Mouse (Mus musculus) Muller cell, postnatal 12 days (primary cell): ENCODE measurements around the gene Eif2a.

ENCODE experiments used
- DNase-seq: peaks from one replicate; pipeline ENCODE4 v3.0.0-alpha.2; 2015; ENCODE audit errors: inconsistent ontology term

The Eif2a gene

DNA sequence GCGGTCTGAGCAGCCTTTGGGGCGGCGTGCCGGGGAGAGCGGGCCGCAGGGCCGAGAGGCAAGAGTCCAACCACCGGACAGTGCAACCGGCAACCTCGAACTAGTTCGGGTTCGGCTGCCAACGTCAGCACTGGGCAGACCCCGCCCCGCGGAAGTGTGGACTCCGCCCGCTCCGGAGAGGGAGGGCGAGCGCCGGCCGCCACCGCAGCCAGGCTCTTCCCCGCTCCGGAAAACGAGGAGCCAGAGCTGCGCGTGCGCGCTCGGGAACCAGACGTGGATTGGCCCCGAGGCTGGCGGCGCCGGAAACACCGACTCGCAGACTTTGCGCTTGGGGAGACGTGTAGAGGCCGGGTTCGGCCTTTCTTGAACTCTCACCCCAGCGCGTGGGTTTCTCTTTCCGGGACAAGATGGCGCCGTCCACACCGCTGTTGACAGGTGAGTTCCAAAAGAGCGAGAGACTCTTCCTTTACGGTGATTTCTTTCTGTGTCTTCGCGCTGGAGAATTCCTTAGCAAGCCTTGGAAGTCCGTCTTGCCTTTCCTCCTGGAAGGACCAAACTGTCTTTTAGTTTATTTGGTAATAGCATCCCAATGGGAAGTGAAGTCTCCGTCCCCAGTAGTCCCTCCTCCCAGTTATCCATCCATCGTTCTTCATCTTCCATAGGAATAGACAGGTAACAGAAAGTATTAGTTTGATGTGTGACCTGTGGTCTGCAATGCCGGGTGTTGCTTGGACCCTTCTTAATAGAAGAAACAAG lies at the start of gene Eif2a, which contains the start of gene Serp1:
Gene Eif2a (plus strand): TSS at position 170 of the 756 bp plus-strand sequence.
Gene Serp1 (minus strand): TSS at position 241 of the 756 bp plus-strand sequence.
- DNase-seq, result peak; percentile 99

DNA sequence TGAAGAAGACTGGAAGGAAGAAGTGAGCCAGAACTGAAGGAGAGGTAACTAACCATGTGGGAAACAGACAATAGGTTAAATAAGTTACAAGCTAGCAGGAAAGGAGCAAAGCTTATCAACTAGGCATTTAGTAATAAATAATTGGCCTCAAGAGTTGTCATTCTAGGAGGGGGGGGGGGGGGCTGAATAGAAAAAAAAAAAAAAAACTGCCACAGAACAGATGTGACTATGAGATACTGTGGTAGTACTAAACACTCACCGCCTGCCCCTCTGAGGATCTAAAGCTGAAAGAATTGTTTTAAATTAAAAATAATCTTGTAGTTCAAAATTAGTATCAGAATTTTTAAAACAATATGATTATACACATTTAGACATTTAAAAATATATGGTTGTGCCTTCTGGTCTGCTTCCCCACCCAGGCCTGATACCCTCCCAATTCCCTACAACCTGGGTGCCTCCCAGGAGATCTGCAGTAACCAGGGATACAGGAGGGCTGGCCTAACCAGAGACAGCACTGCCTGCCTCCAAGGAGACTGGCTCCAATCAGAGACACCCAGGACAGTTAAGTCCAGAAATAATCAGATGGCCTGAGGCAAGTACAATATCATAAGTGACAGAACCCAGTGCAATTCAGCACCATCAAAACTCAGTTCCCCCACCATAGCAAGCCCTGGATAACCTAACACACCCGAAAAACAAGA lies 46.7 kb upstream of the Eif2a start:
- no peak for DNase-seq

DNA sequence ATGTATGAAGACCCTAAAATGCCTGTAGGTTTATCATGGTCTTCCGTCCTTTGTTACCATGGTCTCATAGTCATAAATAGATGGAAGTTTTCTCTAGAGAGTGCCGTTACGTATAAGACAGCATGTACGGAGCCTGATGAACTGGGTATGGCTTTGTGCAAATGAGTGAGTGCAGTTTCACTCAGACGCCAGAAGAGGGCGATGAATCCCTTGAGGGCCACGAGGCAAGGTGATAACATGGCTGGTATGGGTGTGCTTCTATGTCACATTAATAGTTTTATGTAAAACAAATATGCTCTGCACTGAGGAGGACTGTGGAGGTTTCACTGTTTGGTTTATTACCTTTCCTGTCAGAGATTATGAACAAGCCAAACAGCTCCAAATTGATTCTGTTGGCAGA lies 39.7 kb upstream of the Eif2a start:
- DNase-seq, result no peak

DNA sequence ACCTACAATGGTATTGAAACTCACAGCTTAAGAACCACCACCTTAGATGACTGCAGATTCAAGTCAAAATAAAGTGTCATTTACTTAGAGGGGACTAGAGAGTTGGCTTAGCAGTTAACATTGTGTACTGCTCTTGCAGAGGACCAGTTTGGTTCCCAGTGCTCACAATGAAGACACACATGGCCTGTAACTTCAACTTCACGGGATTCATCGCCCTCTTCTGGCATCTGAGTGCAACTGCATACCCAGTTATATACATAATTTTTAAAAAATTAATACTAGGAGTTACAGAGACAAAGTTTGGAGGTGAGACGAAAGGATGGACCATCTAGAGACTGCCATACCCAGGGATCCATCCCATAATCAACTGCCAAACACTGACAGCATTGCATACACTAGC lies 38.5 kb upstream of the Eif2a start:
- no peak for DNase-seq

DNA sequence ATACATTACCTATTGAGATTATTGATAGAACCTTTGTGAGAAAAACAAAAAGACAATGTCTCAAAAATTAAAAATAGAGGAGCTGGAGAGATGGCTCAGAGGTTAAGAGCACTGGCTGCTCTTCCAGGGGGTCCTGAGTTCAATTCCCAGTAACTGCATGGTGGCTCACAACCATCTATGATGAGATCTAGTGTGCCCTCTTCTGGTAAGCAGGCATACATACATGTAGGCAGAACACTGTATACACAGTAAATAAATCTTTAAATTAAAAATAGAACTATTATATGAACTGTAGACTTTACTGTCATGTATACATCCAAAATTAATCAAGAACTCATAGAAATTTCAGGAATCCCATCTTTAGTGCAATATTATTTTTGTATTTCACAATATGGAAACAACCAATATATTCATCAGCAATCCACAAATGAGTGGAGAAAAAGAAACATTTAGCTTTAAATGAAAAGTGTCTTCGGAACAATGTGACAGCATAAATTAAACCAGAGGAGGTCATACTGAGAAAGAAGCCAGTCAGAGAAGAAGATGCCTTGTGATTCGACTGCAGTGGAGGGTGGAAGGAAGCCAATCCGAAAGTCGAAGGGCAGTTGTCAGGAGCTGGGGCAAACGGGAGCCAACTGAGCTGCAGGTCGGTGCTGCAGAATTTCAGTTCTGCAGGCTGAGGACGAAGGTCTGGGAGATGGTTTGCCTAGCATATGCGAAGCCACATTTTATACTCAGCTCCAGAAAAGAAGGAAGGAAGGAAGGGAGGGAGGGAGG lies 37.4 kb upstream of the Eif2a start:
- no peak for DNase-seq

DNA sequence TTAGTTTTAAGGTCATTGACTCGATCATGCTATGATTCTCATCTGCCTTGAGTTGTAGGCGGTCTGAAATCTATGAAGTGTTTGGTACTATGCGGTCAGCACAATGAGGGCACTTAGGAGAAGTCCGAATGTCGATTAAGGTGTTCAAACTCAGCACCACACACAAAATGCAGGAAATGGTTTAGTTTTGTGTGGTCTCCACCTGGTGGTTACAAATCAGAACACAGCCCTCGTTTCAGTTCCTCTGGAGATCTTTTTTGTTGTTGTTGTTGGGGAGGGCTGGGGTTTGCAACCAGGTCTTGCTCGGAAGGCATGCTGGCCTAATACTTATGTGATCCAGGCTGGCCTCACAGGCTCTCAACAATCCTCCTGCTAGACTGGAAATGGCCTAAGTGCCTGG lies 34.8 kb upstream of the Eif2a start:
- peak; percentile 14 for DNase-seq

DNA sequence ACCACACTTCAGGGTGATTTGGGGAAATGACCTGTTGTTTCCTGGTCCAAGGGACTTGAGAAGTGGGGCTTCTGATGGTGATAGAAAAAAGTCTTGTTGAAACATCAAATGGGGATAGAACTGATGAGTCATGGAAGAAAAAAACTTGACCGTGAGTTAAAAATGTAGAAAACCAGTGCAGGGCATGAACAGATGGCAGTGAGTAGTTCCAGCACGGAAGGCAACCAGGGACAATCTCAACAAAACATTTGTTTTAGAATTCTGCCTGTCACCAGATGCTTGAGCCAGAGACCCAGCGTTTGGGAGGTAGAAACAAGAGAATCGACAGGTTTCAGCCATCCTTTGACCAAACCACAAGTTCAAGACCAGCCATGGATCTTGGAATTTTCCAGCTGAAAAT lies 32.0 kb upstream of the Eif2a start:
- DNase-seq, result no peak

DNA sequence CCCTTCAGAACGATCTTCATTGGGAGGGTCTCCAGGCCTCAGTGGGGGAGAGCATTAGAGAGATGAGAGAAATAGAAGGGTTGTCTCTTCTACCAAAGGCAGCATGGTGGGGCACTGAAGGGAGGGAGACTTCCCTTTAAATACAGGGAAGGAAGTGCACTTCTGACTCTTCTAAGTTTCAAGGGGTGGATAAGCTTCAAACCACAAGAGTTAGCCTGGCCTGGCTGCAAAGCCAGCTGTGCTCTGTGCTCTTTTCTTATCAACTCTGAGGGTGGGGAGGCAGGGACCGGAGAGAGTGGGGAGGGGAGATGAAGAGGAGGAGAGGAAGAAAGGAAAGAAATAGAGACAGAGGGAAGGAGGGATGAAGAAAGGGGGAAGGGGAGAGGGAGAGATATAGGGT lies 23.7 kb upstream of the Eif2a start:
- DNase-seq, result no peak

DNA sequence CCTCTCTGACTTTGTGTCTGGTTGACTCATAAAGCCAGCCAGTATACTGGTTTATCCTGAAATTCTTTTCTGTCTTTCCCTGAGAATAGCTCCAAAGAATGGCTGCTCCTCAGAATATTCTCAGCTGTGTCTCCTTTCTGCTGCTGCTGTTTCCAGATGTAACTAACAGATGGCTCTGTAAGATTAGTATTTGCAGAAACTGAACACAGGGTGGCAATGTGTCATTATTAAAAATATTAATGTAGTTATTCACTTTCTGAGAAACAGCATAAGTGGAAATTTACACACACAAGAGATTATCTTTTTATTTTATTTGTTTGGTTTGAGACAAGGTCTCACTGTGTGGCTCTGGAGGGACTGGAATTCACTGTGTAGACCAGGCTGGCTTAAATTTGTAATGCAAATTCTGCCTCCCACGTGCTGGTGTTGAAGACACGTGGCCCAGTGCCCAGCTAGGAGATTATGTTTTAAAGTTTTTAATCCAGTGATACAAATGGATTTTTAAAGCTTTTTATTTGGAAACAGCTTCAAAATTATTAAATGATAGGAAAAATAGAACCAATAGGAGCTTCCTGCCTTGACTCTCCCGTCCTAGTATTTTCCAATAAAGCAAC lies 21.8 kb upstream of the Eif2a start:
- no peak for DNase-seq

DNA sequence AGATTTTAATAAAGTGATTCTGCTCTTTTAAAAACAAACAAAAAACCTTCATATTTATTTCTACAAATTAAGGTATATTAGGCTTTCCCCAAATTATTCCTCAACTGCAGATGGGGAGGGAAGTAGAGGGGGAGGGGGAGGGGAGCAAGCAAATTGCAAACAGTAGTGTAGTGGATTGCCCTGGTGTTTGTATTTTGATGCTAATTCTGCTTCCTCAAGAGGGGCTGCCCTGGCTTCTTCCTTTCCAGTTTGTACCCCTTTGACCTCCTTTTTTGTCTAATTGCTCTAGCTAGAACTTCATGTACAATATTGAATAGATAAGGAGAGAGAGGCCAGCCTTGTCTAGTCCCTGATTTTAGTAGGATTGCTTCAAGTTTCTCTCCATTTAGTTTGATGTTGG lies 20.9 kb upstream of the Eif2a start:
- DNase-seq, result no peak

DNA sequence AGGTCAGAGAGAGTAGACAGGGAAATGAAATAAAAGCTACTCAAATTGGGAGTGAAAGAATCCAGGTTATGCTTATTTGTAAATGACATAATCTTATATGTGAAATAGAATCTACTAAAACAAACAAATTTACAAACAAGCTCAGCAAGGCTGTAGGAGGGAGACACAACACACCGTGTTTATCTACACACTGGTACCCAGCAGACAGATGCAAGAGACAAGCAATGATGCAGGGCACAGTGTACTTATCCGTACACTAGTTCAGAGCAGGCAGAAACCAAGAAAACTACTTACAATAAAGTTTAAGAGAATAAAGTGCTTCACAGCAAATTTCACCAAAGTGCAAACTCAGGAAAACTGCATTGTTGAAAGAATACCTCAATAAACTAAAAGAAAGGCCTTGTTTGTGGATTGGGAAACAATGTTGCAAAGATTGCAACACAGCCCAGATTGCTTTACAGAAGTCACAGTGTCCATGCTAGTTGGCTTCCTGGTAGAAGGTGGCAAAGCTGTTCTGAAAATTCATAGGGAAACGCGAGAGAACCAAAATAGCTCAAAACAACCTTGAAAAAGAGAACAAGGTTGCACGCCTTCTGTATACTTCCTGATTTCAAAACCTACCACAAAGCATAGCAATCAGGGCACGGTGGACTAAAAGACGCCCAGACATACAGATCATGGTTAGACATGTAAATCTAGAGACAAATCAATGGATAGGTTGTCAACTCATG lies 17.4 kb upstream of the Eif2a start:
- DNase-seq, result no peak

DNA sequence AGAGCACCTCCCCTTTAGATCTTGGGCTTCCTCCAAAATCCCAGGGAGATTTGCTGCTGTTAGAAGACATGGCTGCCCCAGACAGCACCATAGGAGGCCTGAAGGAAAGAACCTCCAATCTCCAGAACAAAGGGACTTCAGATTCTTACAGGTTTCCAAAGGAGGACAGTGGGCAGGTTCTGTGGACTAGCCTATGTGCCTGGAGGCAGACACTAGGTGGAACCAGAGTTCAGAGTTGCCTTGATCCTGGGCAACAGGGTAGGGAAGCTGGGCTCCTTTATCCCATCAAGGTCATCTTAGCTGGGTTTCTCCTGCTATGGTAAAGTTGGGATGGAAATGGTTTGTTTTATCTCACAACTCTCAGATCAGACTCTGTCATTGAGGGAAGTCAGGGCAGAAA lies 14.0 kb upstream of the Eif2a start:
- no peak for DNase-seq

DNA sequence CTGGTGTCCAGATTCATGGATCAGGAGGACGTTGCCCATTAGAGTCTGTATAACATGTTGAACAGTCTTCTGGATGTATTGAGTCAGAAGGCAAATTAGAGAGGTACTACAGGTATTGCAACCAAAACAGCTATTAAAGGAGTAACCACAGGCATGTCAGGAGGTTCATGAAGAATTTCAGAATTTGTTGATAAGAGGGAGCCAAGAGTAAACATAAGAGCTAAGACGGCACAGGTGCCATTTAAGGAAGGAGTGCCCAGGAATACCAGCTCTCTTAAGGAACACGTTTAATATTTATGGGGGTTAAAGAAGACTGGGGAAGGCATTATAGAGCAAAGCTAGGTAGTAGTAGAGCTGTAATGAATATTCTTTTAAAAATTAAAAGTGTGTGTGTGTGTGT lies 12.9 kb upstream of the Eif2a start:
- DNase-seq, result no peak

DNA sequence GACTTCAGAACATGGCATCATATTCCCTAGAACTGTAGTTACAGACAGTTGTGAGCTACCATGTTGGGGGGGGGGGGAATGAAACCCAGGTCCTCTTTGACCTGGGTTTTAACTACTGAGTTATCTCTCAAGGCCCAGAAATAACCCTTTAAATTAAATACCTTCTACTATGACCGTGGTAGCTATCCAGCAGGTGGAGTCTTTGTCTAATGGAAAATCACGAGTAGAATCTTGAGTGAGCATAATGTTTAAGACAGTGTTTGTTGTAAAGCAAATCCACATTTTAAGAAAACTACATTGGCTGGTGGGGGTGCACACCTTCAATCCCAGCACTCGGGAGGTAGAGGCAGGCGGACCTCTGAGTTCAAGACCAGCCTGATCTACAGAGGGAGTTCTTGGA lies 12.1 kb upstream of the Eif2a start:
- DNase-seq, result no peak

DNA sequence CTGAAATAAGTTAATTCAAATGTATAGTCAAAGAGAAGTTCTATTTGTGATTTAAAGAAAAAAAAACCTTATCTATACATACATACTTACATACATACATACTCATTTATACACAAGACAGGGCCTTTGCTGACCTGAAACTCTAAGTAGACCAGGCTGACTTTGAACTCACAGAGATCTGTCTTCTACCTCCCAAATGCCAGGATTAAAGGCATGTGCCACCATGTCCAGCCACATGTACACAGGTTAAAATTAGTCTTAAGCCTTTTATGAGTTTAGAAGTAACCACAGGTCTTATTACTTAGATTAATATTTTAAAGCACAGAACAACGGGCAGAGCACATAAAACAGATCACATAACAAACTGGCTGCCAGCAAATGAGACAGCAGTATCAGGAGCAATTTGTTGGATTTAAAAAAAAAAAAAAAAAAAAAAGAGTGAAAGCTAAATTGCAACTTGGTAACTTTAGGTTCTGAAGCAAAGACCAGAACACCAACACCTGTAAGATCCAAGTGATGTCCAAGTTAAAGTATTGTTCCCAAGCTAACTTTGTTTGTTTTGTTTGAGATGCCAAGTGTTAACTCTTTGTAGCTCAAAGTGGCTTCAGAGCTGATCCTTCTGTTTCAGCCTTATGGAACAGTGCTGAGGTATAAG lies 9.5 kb upstream of the Eif2a start:
- DNase-seq, result no peak

DNA sequence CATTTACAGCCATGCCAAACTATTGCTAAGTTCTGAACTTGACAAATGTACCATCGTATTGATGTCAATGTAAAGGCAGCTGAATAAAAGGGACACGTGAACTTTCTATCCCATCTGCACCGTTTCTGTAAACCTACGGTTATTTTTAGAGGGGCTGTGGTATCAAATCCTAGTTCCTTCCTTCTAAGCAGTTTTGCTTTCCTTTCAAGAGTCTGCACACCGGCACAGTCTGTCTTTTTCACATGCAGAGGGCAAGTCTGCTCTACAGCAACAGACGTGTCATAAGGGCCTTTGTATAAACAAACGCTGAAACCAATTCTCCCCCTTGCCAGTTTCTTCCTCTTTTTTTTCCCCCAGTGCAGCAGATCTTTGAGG lies 9.0 kb upstream of the Eif2a start:
- no peak for DNase-seq

DNA sequence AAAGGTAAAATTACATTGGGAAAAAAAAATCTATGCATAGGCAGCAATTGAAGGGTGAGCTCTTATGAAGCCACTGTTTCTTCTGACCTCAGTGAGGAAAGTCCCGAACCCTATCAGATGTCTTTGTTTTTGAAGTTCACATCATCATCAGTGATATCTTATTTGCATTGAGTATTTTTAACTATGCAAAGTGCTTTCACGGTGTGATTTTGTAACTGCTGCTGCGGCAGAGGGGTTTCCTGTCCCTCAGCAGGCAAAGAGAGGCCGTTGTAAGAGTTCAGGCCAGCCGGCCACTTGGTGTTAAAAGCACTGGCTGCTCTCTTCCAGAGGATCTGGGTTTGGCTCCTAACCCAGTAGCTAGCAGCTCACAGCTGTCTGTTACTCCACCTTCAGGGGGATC lies 8.4 kb upstream of the Eif2a start:
- DNase-seq, result no peak

DNA sequence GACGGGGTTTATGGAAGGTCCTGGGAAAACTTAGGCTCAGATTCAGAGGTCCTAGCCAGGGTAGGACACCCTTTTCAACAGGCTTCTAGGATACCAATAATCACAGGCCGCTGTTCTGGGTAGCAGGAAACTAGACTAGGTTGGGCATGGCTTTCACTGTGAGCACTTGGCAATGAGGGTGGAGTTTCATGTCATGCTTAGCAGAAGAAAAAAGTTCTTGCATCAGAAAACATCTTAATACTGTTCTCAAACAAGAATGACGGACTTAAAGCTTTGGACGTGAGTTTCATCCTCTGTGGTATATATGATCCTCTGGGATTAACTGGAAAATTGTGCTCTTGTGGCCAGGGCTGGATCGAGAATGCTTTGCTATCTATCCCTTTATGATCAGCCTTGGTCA lies 7.8 kb upstream of the Eif2a start:
- no peak for DNase-seq

DNA sequence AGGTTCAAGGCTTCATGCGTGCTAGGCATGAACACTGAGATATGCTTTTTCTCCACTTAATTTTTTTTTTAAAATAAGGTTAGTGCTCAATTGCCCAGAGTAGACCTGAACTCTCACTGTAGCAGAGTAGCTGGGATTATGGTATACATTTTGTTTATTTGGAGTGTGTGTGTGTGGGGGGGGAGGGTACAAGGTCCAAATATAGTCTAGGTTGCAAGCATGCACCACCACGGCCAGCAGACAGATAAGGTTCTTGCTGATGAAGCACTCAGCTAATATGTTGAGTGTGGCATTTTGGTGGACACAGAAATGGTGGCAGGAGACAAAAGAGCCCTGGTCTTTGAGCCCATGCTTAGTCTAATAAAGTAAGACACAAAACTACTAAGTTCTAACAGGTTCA lies 6.7 kb upstream of the Eif2a start:
- DNase-seq, result no peak

DNA sequence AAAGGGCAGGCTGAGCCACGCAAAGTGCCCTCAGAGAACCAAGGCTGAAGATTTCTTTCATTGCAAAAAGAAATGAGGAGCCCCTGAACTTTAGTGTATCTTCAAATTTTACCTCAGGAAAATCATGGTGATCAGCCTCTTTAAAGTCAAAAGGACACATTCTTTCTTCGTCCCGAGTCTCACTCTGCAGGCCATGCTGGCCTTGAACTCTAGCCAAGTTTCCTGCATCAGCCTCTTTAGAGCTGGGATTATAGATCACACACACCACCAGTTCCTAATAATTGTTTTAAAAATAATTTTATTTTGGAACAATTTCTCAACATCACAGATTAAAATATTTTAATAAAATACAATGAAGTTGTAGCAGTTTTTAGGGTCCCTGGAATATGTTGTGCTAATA lies 6.1 kb upstream of the Eif2a start:
- DNase-seq, result no peak

DNA sequence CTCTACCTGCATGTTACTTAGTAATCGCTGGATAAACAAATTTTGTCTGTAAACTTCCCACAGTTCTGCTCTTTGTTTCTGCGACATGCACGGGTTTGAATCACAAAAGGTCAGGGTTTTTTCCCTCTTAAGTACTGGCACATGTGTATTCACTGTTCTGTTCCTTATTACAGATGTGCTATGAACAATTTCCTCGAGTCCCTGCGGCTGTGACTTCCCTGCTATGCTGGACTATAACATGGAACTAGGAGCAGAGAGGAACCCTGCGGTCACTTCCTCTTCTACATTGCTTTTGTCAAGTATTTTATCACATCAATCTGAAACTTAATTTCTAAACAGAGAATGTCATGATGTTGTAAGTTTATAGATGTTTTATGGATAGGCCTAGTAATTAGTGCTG lies 5.3 kb upstream of the Eif2a start:
- DNase-seq, result no peak
